Mouse (Mus musculus): ENCODE data around the gene Fchsd2. TPM values are rescaled to one million over a fixed set of nuclear protein-coding genes. Genes with fewer than 3 reads are reported as not detected.
A peak's percentile ranks its signal among the peaks of the same experiment; 100 is the strongest.

Fchsd2 gene
- polyA plus RNA-seq, 1 experiment from 2014 or later: 42.0 TPM

DNA sequence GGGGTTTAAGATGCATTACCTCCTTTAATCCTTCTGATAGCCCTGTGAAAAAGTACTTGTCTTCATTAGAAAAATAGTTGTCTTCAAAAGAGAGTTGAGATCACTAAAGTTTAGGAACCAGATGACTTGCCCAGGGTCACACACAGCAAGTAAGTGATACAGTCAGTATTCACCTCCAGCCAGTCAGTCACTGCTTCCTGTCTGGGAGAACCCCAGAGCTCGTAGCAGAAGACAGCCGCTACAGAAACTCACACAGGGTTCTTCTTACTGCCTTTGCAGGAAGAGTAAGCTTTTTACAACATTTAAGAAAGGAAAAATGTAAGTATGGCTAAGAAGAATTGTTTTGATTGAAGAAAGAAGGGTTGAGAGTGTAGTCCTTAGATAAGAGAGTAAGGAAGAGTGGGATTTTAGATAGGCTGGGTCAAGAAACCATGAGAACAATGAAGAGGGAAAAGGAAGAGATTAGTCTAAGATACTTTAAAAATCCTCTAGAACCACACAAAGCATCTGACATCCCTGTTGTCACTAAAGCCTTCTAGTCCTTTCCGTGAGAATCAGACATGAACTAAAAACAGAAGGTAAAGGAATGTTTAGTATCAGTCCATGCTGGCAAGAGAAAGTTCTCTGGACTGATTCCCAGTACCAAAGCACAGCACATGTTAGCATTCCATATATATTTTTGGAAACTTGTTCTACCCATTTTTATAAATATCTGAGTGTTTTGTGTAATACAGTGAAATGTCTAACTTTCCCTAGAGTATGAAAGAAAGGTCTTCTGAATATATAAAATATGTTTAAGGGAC, 175.0 kb downstream of the Fchsd2 start:
- no peaks in the 10 kb centered on the region for H3K4me1 ChIP-seq (ENCODE audit: control insufficient read depth, insufficient read depth, low read length)
- no peaks in the 10 kb centered on the region for H3K9me3 ChIP-seq (replicated peaks; ENCODE audit: control insufficient read depth, low read length, poor library complexity, severe bottlenecking)
- no peaks in the 10 kb centered on the region for H3K36me3 ChIP-seq (ENCODE audit: control insufficient read depth, insufficient read depth, low read length)
- no peak overlapping the region for H3K9ac ChIP-seq (ENCODE audit: low read depth, low read length)
- H3K4me3 ChIP-seq (ENCODE audit: low read depth, low read length): no peak overlapping the region
- no peaks in the 10 kb centered on the region for H3K27me3 ChIP-seq (ENCODE audit: control insufficient read depth, insufficient read depth, low read depth, low read length)
- H3K27ac ChIP-seq (ENCODE audit: low read length): no peak overlapping the region
- 84% methylated on average over 3 of the region's 3 CpGs for WGBS
- no peak overlapping the region for H3K4me2 ChIP-seq (ENCODE audit: low read length)
- ATAC-seq: no peak

DNA sequence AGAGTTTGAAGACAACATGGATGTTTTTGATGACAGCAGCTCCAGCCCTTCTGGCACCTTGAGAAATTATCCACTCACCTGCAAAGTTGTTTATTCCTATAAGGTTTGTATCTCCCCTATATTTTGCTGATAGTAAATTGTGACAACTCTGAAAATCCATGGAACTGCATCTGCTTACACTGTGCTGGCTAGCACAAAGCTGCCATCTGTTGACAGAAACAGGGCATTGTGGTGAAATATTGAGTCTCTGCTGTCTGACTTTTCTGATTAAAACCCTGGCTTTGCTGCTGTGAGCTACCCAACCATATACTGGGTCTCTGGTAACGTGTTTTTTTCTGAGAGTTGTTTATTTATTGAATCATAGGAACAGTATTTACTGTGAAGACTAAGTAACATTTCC, 178.9 kb downstream of the Fchsd2 start:
- Histone ChIP-seq H3K9me3 (replicated peaks; ENCODE audit: control insufficient read depth, low read length, poor library complexity, severe bottlenecking) (no peaks in the 10 kb centered on the region), H3K36me3 (ENCODE audit: control insufficient read depth, insufficient read depth, low read length) (peaks cover 10% of the 10 kb centered on the region), H3K27me3 (ENCODE audit: control insufficient read depth, insufficient read depth, low read depth, low read length) (no peaks in the 10 kb centered on the region), H3K4me1 (ENCODE audit: control insufficient read depth, insufficient read depth, low read length) (no peaks in the 10 kb centered on the region), H3K27ac (ENCODE audit: low read length) (no peak overlapping the region), H3K4me3 (ENCODE audit: low read depth, low read length) (no peak overlapping the region), H3K4me2 (ENCODE audit: low read length) (no peak overlapping the region), H3K9ac (ENCODE audit: low read depth, low read length) (no peak overlapping the region)
- ATAC-seq: no peak
- 84% methylated on average over 1 of the region's 1 CpGs for WGBS

DNA sequence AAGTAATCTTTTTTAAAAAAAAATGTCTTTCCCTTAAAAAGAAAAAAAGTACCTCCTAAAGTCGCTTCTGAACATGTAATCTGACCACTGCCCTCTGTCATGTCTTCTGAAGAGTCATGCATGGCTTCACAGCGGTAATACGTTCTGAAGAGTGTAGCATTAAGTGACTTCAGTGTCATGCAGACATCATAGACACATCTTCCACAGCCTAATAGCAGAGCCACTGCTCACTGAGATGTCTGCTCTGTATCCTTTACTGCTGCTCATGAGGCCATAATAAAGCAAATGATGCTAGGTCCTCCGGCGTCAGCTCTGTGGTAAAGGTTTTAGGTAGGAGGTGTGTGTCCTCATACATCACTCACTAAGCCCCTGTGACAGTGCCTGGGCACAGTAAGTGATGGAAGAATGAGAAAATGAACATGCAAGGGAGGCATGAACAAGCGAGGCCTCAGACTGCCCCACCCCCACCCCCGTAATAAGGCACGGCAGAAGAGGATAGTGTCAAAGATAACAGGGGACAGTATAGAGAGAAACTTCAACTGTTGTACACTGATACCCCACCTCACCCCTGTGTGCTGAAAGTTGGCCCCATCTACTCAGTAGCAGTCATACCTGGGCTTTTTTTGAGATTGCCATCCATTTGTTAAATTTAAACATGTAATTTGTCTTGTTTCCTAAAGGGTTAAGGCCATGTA, 179.9 kb downstream of the Fchsd2 start:
- H3K9me3 ChIP-seq (replicated peaks; ENCODE audit: control insufficient read depth, low read length, poor library complexity, severe bottlenecking): no peaks in the 10 kb centered on the region
- no peak overlapping the region for H3K27ac ChIP-seq (ENCODE audit: low read length)
- H3K9ac ChIP-seq (ENCODE audit: low read depth, low read length): no peak overlapping the region
- H3K4me3 ChIP-seq (ENCODE audit: low read depth, low read length): no peak overlapping the region
- H3K4me2 ChIP-seq (ENCODE audit: low read length): no peak overlapping the region
- ATAC-seq: no peak
- WGBS: 92% methylated on average over 8 of the region's 8 CpGs
- no peaks in the 10 kb centered on the region for H3K27me3 ChIP-seq (ENCODE audit: control insufficient read depth, insufficient read depth, low read depth, low read length)
- H3K36me3 ChIP-seq (ENCODE audit: control insufficient read depth, insufficient read depth, low read length): peaks cover 15% of the 10 kb centered on the region
- H3K4me1 ChIP-seq (ENCODE audit: control insufficient read depth, insufficient read depth, low read length): no peaks in the 10 kb centered on the region

DNA sequence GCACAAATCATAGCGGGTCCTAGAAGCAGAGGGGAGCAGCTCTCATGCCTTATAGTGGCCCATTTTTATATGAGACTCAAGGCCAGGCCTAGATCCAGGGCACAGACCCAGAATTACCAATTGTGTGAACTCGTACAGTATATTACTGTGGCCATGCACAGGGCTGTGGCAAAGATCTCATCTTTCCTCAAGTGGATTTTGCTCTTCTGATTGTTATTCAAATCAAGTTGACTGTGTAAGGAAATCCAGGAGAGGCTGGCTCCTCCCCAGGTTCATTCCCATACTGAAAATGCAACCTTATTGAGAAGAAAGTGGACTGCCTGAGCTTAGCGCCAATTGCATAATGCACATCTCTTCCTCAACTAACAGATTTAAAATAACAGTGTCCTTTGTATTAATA, 190.1 kb downstream of the Fchsd2 start:
- 82% methylated on average over 3 of the region's 3 CpGs for WGBS

DNA sequence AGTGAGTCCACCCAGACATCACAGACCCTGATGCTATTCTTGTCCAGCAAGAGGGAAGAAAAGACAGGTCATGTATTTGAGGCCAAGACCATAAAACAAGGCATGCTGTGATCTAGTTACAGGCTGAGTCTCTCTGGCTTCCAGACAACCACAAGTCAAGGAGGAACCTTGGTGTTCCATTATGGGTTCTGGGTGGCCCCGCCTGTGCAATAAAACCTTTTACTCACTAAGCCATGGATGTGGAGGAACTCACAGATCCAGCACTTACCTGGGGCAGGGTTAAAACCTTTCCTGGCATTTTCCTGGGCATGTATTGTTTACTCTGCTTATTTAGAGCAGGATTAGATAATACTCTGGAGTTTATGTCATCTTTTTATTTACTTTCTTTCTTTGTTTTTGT, 191.8 kb downstream of the Fchsd2 start:
- Histone ChIP-seq H3K27me3 (ENCODE audit: control insufficient read depth, insufficient read depth, low read depth, low read length) (no peaks in the 10 kb centered on the region), H3K36me3 (ENCODE audit: control insufficient read depth, insufficient read depth, low read length) (peaks cover 13% of the 10 kb centered on the region), H3K4me1 (ENCODE audit: control insufficient read depth, insufficient read depth, low read length) (no peaks in the 10 kb centered on the region), H3K4me3 (ENCODE audit: low read depth, low read length) (no peak overlapping the region), H3K27ac (ENCODE audit: low read length) (no peak overlapping the region), H3K9ac (ENCODE audit: low read depth, low read length) (no peak overlapping the region), H3K4me2 (ENCODE audit: low read length) (no peak overlapping the region), H3K9me3 (replicated peaks; ENCODE audit: control insufficient read depth, low read length, poor library complexity, severe bottlenecking) (no peaks in the 10 kb centered on the region)
- ATAC-seq: no peak
- 93% methylated on average over 1 of the region's 1 CpGs for WGBS

More for the DNA sequence above, 190.1 kb downstream of the Fchsd2 start:
- H3K9ac ChIP-seq (ENCODE audit: low read depth, low read length): no peak overlapping the region
- H3K4me3 ChIP-seq (ENCODE audit: low read depth, low read length): no peak overlapping the region
- H3K36me3 ChIP-seq (ENCODE audit: control insufficient read depth, insufficient read depth, low read length): peaks cover 25% of the 10 kb centered on the region
- no peak for ATAC-seq
- no peak overlapping the region for H3K4me2 ChIP-seq (ENCODE audit: low read length)
- H3K27ac ChIP-seq (ENCODE audit: low read length): no peak overlapping the region
- no peaks in the 10 kb centered on the region for H3K9me3 ChIP-seq (replicated peaks; ENCODE audit: control insufficient read depth, low read length, poor library complexity, severe bottlenecking)
- H3K4me1 ChIP-seq (ENCODE audit: control insufficient read depth, insufficient read depth, low read length): no peaks in the 10 kb centered on the region
- no peaks in the 10 kb centered on the region for H3K27me3 ChIP-seq (ENCODE audit: control insufficient read depth, insufficient read depth, low read depth, low read length)

DNA sequence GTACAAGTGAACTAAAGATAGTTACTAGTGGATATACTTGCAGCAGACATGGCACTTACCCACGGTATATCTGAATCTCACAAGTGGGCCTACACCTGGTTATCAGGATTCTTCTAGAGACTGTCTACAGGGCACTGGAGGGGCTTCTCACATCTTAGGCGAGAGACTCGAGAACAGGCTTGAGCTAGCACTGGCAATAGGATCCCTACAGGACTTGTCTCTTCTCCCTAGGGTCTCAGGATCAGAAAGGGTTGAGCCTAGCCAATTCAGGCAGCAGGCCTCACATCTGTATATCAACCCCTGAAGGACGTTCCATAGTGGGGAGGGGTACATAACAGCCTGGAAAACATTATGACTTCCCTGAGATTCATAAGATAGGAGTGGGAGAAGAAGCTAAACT, 194.2 kb downstream of the Fchsd2 start:
- no peak overlapping the region for H3K9ac ChIP-seq (ENCODE audit: low read depth, low read length)
- no peaks in the 10 kb centered on the region for H3K9me3 ChIP-seq (replicated peaks; ENCODE audit: control insufficient read depth, low read length, poor library complexity, severe bottlenecking)
- H3K4me2 ChIP-seq (ENCODE audit: low read length): no peak overlapping the region
- H3K27me3 ChIP-seq (ENCODE audit: control insufficient read depth, insufficient read depth, low read depth, low read length): no peaks in the 10 kb centered on the region
- WGBS: 82% methylated on average over 4 of the region's 4 CpGs
- no peak overlapping the region for H3K4me3 ChIP-seq (ENCODE audit: low read depth, low read length)
- no peaks in the 10 kb centered on the region for H3K4me1 ChIP-seq (ENCODE audit: control insufficient read depth, insufficient read depth, low read length)
- ATAC-seq: no peak
- H3K27ac ChIP-seq (ENCODE audit: low read length): no peak overlapping the region
- H3K36me3 ChIP-seq (ENCODE audit: control insufficient read depth, insufficient read depth, low read length): peaks cover 13% of the 10 kb centered on the region

DNA sequence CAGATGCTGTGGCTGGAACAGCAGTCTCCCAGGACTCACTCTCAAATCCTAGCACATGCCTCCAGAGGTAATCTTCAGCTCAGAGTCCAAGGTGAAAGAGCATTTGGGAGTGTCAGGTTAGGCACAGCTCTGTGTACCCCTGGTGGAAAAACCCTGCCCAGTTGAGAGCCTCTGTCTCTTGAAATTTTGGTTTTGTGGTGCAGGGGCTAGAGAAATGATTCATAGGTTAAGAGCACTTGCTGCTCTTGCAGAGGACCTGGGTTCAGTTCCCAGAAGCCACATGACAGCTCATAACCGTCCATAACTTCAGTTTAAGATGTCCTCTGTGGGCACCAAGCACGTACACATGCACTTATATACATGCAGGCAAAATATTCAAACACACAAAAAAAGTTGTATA, 195.2 kb downstream of the Fchsd2 start:
- H3K36me3 ChIP-seq (ENCODE audit: control insufficient read depth, insufficient read depth, low read length): peaks cover 8% of the 10 kb centered on the region
- H3K4me1 ChIP-seq (ENCODE audit: control insufficient read depth, insufficient read depth, low read length): no peaks in the 10 kb centered on the region
- no peak for ATAC-seq
- H3K9me3 ChIP-seq (replicated peaks; ENCODE audit: control insufficient read depth, low read length, poor library complexity, severe bottlenecking): no peaks in the 10 kb centered on the region
- H3K4me2 ChIP-seq (ENCODE audit: low read length): no peak overlapping the region
- no peaks in the 10 kb centered on the region for H3K27me3 ChIP-seq (ENCODE audit: control insufficient read depth, insufficient read depth, low read depth, low read length)
- 83% methylated on average over 2 of the region's 2 CpGs for WGBS
- no peak overlapping the region for H3K4me3 ChIP-seq (ENCODE audit: low read depth, low read length)
- H3K9ac ChIP-seq (ENCODE audit: low read depth, low read length): 0 out of 2 replicates have a peak overlapping the region, but pooled peaks have one; percentile 32
- no peak overlapping the region for H3K27ac ChIP-seq (ENCODE audit: low read length)

DNA sequence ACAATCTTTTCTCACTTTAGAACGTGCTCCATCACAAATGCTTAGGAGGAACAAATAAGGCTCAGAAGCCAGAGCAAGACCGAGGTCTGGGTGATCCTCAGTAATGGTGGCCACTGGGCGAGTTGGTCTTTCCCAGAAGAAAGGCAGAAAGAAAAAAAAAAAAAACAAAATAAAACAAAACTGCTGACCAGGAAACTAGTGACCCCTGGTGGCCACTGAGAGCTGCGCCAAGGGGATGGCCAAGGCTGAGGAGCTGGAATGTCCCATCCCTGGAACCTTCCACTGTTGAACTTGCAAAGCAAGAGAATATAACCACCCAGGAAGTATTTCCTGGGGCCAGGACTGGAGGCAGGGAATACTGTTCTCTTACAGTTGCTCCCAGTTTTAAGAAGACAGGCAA, 195.8 kb downstream of the Fchsd2 start:
- Histone ChIP-seq H3K4me1 (ENCODE audit: control insufficient read depth, insufficient read depth, low read length) (no peaks in the 10 kb centered on the region), H3K36me3 (ENCODE audit: control insufficient read depth, insufficient read depth, low read length) (peaks cover 4% of the 10 kb centered on the region), H3K9ac (ENCODE audit: low read depth, low read length) (no peak overlapping the region), H3K27ac (ENCODE audit: low read length) (no peak overlapping the region), H3K27me3 (ENCODE audit: control insufficient read depth, insufficient read depth, low read depth, low read length) (no peaks in the 10 kb centered on the region), H3K9me3 (replicated peaks; ENCODE audit: control insufficient read depth, low read length, poor library complexity, severe bottlenecking) (no peaks in the 10 kb centered on the region), H3K4me3 (ENCODE audit: low read depth, low read length) (no peak overlapping the region), H3K4me2 (ENCODE audit: low read length) (no peak overlapping the region)
- no peak for ATAC-seq
- 32% methylated on average over 4 of the region's 4 CpGs for WGBS

DNA sequence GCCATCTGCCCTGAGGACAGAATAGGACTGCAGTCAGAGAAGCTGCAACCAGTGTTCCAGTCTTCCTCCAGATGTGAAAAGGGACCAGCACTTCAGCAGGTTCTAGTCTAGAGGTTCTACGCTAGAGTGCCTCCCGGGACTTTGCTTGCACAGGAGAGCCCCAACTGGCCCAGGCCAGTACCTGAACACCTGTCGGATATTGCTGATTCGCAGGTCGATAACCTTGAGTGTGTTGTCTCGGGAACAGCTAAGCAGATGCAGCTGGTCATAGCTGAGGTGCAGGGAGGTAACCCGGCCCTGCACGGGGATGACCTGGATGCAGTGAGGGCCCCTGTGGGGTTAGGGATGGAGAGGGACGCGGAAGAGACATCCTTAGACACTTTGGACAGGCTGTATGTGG, 197.7 kb downstream of the Fchsd2 start:
- Histone ChIP-seq H3K27ac (ENCODE audit: low read length) (no peak overlapping the region), H3K4me1 (ENCODE audit: control insufficient read depth, insufficient read depth, low read length) (no peaks in the 10 kb centered on the region), H3K36me3 (ENCODE audit: control insufficient read depth, insufficient read depth, low read length) (peaks cover 2% of the 10 kb centered on the region; the same call in 1 of the 2 replicates), H3K9me3 (replicated peaks; ENCODE audit: control insufficient read depth, low read length, poor library complexity, severe bottlenecking) (no peaks in the 10 kb centered on the region), H3K9ac (ENCODE audit: low read depth, low read length) (no peak overlapping the region), H3K27me3 (ENCODE audit: control insufficient read depth, insufficient read depth, low read depth, low read length) (no peaks in the 10 kb centered on the region), H3K4me3 (ENCODE audit: low read depth, low read length) (no peak overlapping the region), H3K4me2 (ENCODE audit: low read length) (no peak overlapping the region)
- WGBS: 92% methylated on average over 10 of the region's 10 CpGs
- ATAC-seq: no peak
